Mouse (Mus musculus): ENCODE measurements around the gene Sf3b1.
"Not testable (repeated sequence)": the region's sequence is repeated elsewhere in the genome, so short reads cannot be mapped to it uniquely, and the experiment has no call there.

Sf3b1 gene

DNA sequence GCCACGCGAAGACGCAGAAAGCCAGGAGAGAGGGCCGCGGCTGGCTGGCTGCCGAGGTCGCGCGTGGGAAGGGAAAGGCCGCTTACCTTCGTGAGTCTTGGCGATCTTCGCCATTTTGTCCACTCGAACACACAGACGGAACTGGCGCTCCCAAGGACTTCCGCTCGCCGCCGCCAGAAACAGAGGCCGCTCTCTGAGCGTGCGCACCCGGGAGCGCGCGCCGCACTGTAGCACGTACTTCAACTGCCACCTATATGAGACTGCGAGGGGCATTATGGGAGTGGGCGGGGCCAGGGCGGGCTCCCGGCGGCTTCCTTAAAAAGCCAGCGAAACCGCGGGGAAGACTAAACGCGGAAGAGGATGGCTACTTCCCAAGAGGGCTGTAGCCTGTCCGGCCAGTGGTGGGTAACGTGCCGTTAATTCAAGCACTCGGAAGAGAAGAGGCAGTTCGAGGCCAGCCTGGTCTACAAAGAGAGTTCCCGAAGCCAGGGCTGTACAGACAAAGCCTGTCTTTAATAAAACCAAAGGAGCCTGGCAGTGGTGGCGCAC lies at the start of gene Sf3b1:
Gene Sf3b1 (minus strand): TSS at position 229 of the 549 bp plus-strand sequence.
- DNase-seq = peak; percentile 99

DNA sequence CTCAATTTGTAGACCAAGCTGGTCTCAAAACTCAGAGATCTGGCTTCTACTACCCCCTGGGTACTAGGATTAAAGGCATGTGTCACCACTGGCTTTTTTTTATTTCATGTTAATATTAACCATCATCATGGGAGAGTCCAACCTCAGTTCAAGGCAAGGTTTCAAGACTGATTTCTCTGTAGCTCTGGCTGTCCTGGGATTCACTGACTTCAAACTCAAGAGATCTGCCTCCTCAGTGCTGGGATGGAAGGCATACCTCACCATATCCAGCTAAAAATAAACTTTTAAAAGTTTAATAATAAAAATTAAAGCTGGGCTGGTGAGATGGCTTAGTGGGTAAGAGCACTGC lies 49.1 kb upstream of the Sf3b1 start:
- DNase-seq = no peak

DNA sequence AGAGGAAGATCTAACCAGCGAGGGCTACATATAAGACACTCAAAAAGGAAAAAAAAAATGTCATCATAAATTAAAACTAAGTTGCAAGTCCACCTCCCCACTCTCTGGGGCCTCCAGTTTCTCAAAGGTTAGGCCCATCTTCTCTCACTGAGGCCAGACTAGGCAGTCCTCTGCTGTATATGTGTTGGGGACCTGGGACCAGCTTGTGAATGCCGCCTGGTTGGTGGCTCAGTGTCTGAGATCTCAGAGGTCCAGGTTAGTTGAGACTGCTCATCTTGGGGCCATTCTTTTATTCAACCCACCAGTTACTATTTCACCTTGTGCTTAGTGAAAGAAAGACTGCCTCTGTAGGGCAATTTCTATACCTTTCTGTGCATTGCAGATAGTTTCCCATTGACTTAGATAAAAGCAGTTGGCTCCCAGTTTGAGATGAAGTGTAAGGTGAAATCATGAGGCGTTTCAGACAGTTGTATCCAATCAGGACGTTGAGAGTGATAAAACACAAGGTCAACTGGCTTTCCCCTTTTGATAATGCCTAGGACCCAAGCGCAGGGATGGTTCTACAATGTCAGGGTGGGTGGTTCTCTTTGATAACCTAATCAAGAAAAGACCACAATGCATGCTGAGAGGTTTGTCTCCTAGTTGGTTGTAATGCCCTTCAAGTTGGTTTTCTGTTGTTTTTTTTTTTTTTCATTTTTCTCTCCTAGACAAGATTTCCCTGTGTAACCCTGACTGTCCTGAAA lies 48.5 kb upstream of the Sf3b1 start:
- no peak for DNase-seq

DNA sequence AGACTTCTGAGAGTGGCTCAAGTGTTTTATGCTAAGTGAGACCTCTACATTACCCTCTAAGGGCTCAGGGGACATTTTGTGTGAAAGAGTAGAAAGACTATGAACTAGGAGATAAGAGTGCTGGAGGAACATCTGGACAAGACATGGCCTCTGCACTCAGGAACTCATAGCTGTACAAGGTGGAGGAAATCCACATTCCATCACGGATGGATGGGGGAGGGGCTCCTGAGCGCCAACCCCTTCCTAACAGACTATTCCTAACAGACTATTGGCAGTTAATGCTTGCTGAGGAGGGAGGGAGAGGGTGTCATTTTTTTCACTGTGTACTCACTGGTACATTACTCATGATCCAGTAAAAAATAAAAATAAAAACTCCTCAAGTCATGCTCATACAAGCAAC lies 47.5 kb upstream of the Sf3b1 start:
- no peak for DNase-seq

DNA sequence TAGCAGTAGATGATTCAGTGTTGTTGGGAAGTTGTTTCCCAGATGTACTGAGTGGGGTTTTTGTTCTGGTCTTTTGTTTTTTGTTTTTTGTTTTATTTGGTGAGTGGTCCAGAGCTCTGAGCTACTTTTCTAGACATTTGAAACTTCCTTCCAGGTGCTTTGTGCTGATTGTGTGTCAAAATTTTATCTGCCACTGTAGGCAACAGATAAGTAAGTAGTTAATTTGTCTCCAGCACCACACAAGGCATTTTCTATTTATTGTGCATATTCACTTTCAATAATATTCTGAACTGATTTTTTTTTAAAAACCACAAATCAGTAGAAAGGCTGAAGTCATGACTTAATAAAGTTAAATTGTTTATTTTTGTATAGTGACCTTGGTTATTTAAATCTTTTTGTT lies 45.0 kb upstream of the Sf3b1 start:
- not testable (repeated sequence) for DNase-seq

DNA sequence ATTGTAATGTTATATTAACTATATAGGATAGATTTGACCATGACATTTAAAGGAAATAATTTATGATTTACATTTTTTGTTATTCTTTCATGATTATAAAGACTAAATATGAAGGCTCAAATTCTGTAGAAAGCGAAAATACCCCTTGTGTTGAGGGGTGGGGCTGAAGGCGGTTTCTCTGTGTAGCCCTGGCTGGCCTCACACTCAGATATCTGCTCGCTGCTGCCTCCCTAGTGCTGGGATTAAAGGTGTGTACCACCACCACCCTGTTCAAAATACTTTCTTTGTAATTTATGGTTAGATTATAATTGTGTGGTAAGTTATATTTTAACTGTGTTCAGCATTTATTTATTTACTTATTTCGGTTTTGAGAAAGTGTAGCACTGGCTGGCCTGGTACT lies 34.5 kb upstream of the Sf3b1 start:
- no peak for DNase-seq

DNA sequence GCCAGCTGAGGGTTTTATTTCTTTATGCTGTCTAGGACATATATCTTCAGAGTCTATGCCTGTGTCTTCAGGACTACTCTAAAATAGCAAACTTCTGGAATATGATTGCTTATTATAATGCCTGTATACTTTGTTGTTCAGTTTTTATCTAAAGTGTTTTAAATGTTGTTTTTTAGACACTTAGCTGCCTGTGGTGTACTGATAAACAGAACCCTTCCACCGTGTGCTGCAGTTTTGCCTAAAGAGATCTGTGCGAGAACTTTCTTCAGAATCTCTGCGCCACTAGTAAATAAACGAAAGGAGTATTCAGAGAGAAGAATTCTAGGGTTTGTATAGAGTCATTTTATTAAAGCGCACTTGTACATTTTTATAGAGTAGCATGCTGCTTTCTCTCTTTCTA lies 33.8 kb upstream of the Sf3b1 start:
- no peak for DNase-seq

DNA sequence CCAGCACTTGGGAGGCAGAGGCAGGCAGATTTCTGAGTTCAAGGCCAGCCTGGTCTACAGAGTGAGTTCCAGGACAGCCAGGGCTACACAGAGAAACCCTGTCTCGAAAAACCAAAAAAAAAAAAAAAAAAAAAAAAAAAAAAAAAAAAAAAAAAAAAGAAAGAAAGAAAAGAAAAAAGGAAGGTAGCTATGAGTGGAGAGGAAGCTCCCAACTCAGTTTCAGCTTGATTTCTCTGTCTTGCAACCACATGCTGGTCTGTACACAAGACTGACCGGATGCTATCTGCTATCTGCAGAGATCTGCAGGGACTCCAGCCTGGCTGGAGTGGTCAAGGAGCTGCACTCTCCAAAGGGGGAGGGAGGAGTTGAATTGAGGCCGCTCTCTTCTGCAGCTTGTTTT lies 31.1 kb upstream of the Sf3b1 start:
- not testable (repeated sequence) for DNase-seq

DNA sequence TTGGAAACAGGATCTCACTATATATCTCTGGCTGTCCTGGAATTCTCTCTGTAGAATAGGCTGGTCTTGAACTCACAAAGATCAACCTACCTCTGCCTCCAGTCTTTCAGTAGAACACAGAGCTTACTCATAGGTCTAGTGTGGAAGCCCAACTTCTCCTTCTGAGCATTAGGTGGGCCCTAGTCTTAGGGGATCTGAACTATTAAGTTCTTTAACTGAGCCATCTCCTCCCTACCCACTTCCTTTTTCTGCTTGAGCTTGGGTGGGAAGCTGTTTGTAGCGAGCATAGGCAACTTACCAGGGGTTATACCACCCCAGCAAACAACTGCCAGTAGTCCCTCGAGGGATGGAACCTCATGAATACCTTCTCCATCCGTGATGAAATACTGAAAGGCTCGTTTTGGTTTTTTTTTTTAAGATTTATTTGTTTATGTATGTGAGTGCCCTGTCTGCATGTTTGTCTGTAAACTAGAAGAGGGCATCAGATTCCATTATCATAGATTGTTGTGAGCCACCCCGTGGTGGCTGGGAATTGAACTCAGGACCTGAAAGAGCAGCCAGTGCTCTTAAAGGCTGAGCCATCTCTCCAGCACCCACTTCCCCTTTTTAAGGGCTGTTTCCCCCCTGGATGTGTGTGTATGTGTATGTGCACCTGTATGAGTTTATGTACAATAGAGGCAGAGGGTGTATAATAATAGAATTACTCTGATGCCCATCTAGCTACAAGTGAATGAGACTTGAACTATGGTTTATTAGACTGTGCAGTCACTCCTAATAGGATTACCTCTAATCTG lies 28.2 kb upstream of the Sf3b1 start:
- DNase-seq = no peak

DNA sequence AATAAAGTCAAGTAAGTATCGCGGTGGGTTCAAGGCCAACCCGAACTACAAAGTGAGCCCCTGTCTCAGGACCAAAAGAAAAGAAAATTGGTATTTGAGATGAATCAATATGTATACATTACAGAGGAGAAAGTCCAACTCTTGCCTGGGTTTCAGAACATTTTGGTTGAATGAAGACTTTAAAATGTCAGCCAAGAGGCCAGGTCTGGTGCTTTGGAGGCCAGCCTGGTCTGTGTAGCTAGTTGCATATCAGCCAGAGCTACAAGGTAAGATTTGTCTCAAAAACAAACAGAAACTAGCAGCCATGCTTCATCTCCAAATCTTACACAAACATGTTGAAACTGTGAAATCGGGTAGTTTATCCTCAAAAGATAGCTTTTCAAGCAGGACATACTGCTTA lies 26.3 kb upstream of the Sf3b1 start:
- DNase-seq = no peak

DNA sequence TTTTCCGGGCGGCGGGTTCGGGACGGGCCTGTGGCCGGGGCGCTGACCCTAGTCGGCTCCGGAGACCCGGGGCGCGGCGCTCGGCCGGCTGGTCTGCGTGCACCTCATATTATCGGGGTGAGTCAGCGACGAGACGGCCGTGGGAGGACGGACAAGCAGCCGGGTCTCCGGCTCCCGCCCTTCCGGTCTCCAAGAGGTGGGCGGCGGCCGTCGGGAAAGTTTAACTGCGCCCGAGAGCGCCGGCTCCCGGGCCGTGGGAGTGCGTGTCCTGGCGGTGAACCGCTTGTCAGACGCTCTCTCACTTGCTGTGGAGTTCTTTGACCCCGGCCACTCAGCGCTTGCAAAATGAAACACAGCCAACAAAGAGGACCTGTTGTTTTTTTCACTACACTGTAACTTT lies 25.7 kb upstream of the Sf3b1 start:
- DNase-seq = no peak

DNA sequence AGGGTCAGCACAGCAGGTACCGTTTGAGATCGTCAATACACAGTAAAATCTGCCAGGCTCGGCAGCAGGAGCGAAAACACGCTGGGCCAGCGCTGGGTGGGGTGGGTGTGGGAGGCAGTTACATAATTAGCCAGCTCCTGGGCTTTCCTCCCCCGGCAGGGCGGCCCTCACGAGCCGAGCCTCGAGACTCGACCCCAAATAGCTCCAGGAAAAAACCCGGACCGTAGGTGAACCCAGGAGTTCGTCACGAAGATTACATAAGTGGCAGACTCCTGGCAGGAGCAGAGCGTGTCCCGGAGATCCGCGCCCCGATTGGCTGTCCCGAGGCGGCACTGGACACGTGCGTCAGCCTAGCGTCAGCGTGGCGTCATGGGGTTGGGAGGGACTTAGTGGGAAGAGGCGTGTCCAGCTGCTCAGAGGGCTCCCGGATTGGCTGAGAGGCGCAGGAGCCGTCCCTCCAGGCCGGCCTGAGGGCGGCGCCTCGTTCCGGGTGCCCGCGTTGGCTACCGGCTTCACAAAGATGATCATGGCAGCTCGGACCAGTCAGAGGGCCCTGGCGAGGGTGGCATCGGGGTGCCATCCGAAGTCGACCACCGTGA lies 25.2 kb upstream of the Sf3b1 start, which contains the start of gene Coq10b:
Gene Coq10b (plus strand): TSS at position 416 of the 599 bp plus-strand sequence.
- DNase-seq = peak; percentile 99

DNA sequence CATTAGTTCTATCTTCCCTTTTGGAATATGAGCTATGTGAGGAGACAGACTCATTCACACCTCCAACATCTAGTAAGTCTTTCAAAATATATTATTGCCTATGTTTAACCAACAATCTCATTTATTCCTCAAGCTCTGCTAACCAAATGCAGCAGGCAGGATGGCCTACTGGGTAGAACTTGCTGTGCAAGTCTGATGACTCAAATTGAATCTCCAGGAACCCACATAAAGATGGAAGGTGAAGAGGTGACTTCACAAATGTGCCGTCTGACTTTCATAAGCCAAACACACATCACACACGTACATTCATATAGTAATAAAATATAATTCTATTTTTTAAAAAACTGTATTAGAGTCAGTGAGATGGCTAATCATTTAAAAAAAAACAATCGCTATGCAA lies 24.4 kb upstream of the Sf3b1 start:
- DNase-seq = no peak

DNA sequence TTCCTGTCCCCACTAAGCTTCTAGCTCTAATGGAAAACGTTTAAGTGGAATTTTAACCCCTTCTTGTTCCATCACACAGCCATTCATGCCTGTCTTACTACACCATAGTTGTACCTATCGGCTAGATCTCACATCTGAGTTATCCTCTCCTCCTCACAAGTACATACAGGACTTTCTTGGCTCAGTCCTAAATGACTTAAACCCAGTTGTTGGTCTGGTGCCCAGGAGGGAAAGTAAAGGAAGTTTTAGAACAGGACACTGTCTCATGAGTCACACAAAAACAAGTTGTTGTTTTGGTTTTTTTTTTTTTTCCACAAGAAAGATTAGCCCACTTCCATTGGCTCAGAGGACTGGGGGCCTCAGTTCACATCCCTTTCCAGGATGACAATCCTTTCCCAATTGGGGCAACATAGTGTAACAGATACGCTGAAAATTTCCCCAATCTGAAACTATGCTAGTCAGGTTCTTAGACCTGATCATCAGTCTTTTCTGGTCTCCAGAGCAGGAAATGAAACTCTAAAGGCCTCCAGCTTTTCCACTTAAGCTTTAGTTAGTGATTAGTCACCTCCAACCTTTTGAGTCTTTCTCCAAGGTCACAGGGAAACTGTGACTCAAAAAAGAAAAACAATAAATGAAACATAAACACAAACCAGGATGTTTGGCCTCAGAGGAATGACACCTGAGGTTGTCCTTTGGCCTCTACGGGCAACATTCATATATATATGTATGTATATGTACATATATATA lies 21.7 kb upstream of the Sf3b1 start:
- no peak for DNase-seq

DNA sequence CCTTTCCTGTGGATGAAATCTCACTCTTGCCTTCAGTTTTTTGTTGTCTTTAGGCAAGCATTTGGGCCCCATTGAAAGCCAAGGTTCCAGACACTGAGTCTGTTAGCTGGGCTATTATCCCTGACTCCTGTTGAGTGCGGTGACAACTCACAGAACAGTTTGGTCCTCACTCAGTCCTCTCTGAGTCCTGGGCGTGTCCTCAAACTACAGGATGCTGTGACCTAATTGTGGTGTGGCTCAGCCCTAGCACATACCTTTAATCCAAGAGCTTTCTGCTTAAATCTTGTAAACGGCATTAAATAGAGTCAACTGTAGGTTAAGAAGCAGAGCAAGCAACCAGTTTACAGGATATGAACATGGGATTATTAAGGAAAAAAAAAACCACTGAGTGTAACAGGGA lies 15.9 kb upstream of the Sf3b1 start:
- DNase-seq = no peak

DNA sequence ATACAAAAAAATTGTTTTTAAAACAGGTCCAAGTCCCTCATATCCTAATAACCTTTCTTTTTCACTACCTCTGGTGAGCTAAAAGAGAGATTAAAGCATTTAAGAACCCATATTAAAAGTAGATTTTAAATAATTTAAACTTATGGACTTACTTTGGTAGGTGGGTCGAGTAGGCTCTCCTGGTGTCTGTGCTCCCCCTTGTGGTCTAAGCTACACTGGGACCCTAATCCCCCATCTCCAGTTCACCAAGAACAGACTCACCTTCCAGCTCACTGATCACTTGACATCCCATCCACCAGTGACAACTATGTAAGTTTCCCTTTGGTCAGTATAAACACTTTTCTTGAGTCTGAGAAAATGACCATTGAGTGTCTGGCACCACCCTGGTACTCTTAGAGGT lies 15.0 kb upstream of the Sf3b1 start:
- DNase-seq = no peak

DNA sequence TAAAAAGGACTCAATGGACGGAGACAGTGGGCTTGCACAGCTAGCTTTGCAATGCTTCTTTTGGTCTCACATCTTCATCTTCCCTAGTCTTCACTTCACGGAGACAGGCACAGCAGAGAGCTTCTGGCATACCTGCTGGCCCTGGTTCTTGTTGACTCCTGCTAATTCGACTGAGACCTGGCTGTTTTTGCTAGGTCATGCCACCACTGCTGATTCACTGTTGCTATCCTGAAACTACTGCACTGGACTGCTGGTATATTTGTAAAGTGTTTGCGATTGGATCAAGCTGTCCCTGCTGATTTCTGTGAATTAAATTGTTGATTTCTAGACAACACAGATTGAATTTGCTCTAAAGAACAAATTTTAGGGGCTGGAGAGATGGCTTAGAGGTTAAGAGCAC lies 14.4 kb upstream of the Sf3b1 start:
- DNase-seq = no peak

DNA sequence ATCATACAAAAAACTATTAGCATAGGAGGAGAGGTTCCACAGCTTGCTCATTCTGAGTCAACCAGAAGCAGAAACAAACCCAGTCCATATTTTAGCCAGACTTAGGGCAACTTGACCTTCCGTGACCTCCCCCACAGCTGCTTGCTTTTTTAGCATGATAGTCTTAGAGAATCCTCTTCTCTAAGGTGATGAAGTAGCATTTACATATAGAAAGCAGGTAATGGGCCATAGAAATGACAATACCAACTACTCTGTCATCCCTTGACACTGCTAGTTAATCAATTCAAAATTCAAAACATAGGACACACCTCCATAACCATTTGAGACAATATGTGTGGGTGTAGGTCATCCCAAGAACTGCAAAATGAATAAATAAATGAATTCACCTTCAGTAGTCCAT lies 12.7 kb upstream of the Sf3b1 start:
- DNase-seq = no peak

DNA sequence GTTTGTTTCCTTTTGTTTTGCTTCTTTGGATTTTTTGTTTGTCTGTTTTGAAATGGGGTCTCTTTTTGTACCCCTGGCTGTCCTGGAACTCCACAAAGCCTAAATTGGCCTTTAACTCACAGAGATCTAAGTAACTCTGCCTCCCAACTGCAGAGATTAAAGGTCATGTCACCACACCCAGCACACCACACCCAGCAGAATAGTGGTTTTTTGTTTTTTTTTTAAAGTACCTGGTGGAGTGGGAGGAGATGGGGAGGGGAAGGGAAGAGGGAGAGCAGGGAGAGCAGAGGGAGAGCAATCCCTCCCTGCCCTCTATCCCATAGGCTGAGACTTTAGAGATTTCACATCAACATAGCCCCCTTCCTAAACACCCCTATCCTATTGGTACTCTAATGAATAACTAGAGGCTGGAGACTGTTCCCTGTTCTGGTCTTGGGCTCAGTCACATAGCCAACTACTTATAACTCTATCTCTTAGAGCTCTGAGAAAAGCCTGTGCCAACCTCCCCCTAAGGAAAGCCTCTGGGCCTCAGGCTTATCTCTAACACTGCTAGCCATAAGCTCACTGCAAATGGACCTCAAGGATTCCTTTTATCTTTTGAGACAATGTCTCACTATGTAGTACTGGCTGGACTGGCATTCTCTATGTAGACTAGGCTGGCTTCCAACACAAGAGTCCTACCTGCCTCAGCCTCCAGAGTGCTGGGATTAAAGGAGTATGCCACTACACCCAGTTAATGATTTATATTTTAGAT lies 3.9 kb upstream of the Sf3b1 start:
- no peak for DNase-seq

DNA sequence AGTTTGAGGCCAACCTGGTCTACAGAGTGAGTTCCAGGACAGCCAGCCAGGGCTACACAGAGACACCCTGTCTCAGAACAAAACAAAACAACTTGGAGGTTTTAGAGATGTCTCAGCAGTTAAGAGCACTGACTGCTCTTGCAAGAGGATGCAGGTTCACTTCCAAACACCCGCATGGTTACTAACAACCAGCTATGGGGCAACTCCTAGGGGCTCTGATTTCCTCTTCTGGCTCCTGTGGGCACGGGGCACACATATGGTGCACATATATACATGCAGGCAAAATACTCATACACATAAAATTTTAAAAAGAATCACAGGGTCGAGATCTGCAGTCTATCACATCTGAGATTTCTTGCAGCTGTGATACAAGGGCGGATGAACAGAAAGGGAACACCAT lies 2.2 kb upstream of the Sf3b1 start:
- DNase-seq = no peak

DNA sequence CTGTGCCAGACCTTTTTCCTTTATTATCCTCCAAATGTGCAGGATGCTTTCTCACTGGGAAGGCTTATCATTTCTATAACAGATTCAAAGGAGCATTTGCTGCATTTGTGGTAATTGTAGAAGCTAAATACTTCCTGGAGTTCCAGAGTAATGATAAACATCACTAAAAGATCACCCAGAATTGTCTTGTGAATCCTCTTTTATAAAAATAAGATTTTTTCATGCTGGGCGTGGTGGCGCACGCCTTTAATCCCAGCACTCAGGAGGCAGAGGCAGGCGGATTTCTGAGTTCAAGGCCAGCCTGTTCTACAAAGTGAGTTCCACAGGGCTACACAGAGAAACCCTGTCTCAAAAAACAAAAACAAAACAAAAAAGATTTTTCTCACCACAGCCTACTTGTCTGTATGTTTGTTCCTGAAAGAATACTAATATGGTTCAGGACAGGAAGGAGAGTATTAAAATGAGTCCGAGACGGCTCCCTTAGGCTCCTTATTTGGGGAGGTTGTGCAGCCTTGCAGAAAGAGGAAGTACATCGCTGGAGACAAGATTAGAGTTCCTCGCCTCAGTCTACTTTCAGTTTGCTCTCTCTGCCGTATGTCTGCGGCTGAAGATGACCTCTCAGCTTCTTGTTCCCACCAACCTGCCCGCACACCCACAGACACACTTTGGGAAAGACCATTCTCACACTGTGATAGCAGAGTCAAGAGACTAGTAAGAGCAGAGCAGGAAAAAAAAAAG lies 1.4 kb upstream of the Sf3b1 start:
- no peak for DNase-seq

DNA sequence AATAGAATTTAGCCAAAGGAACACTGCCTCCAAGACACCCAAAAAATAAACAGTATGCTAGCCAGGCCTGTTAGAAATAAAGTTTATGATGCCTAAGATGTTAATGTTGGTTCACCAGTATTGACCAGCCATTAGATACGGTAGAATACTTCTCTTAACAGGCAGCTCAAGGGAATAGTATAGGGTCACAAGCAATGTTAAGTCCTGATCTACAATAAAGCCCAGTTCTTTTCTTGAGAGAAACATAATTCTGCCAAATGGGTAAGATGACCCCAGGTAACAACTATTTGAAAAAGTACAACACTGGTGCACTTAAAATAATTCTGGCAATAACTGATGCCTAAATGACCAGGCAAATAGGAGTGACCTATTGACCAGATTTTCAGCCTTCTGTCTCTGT lies 685 bp upstream of the Sf3b1 start:
- DNase-seq = no peak
